Mouse (Mus musculus): Measurements from ENCODE around the gene Fam53b.

- TF ChIP-seq POLR2A (IDR thresholded peaks at IDR 0.05; ENCODE audit: low read depth, low read length) (no peak), CTCF (conservative IDR thresholded peaks at IDR 0.05 in 1 of 2, IDR thresholded peaks at IDR 0.05 in 1 of 2; ENCODE audit: low read depth in 2 of 2, low read length in 2 of 2) (no peak), ELF1 (IDR thresholded peaks at IDR 0.05; ENCODE audit: low read depth, low read length) (peak; percentile 46; the same call in 1 of the 2 replicates), ZNF384 (IDR thresholded peaks at IDR 0.05; ENCODE audit: low read depth, low read length) (no peak), ZKSCAN1 (IDR thresholded peaks at IDR 0.05; ENCODE audit: borderline replicate concordance, low read depth, low read length) (no peak), EP300 (IDR thresholded peaks at IDR 0.05; ENCODE audit: low read length) (no peak), CHD1 (IDR thresholded peaks at IDR 0.05; ENCODE audit: low read depth, low read length) (no peak), TBP (conservative IDR thresholded peaks at IDR 0.05; ENCODE audit: low read depth, low read length) (no peak), USF1 (IDR thresholded peaks at IDR 0.05; ENCODE audit: low read depth, low read length) (no peak), MAFK (IDR thresholded peaks at IDR 0.05; ENCODE audit: insufficient replicate concordance, low read length) (no peak), MEF2A (IDR thresholded peaks at IDR 0.05; ENCODE audit: borderline replicate concordance, low read depth, low read length) (no peak)
These were observed 45.7 kb downstream of the Fam53b start for GRCm38 (mm10) chr7:132767999-132768370.

All from CH12.LX (cell line).